In genomic region chr10:91249681-91250195, GRCm38 (mm10) we compare ENCODE assay signal across 10 mouse cellular contexts.
DNase-seq lines count a peak whose midpoint lies in the region; ATAC-seq and TF ChIP-seq lines count a peak whose summit lies in the region.
"Had no signal": no experiment of that assay in that cellular context is flagged by ENCODE, and none has a peak within 500 bp of the region (broad histone marks: within the 10 kb centered on the region; RNA-seq: fewer than 3 reads in every experiment).

No protein-coding gene starts in this region.

- H3K9me3 ChIP-seq in lung, embryonic 14.5 days (ENCODE audit: low read depth, low read length), result no peaks in the 10 kb centered on the region
- H3K9me3 ChIP-seq in forebrain, embryonic 15.5 days, result no peaks in the 10 kb centered on the region
- no peaks in the 10 kb centered on the region for H3K9me3 ChIP-seq in limb, embryonic 15.5 days
- H3K9me3 ChIP-seq: liver, embryonic 15.5 days had no signal

- no peak overlapping the region for H3K27ac ChIP-seq in lung, embryonic 14.5 days (ENCODE audit: low read depth)
- H3K27ac ChIP-seq in forebrain, embryonic 15.5 days (replicated peaks), result no peak overlapping the region
- no peak overlapping the region for H3K27ac ChIP-seq in limb, embryonic 15.5 days
- H3K27ac ChIP-seq: liver, embryonic 15.5 days had no signal

- peak overlapping the region; percentile 54 for H3K4me2 ChIP-seq in lung, embryonic 14.5 days
- H3K4me2 ChIP-seq in forebrain, embryonic 15.5 days (replicated peaks), result peak overlapping the region; percentile 32; the same call in 1 of the 2 replicates
- H3K4me2 ChIP-seq in limb, embryonic 15.5 days, result peak overlapping the region; percentile 42
- H3K4me2 ChIP-seq: liver, embryonic 15.5 days had no signal

- peak overlapping the region; percentile 9; the same call in 1 of the 2 replicates for H3K4me3 ChIP-seq in lung, embryonic 14.5 days (ENCODE audit: low read depth, low read length)
- H3K4me3 ChIP-seq in forebrain, embryonic 15.5 days, result no peak overlapping the region
- peak overlapping the region; percentile 29 for H3K4me3 ChIP-seq in limb, embryonic 15.5 days
- H3K4me3 ChIP-seq: liver, embryonic 15.5 days had no signal

- peak; percentile 17 to 40 for DNase-seq in heart, adult 18-20 months
- no peak for DNase-seq in heart, adult 8-10 months (ENCODE audit: low spot score)
- no peak for DNase-seq in lung, embryonic 14.5 days
- DNase-seq in lung, postnatal 14 days, result no peak
- no peak for DNase-seq in thymus, postnatal 25 days
- DNase-seq in cerebellum, postnatal 14 days, result no peak
- DNase-seq: kidney, adult 9 months had no signal

- no peaks in the 10 kb centered on the region for H3K36me3 ChIP-seq in lung, embryonic 14.5 days (ENCODE audit: insufficient read depth)
- H3K36me3 ChIP-seq in forebrain, embryonic 15.5 days, result no peaks in the 10 kb centered on the region
- H3K36me3 ChIP-seq in limb, embryonic 15.5 days, result no peaks in the 10 kb centered on the region
- H3K36me3 ChIP-seq: liver, embryonic 15.5 days had no signal

- WGBS in lung, embryonic 14.5 days, result 37% methylated on average over 18 of the region's 18 CpGs
- 40% methylated on average over 18 of the region's 18 CpGs for WGBS in forebrain, embryonic 15.5 days
- 28% methylated on average over 18 of the region's 18 CpGs for WGBS in limb, embryonic 15.5 days

- no peak for TF ChIP-seq CTCF in lung, embryonic 14.5 days (IDR thresholded peaks at IDR 0.05; ENCODE audit: low read depth)

- no peaks in the 10 kb centered on the region for H3K27me3 ChIP-seq in lung, embryonic 14.5 days (ENCODE audit: insufficient read depth, low read length)
- no peaks in the 10 kb centered on the region for H3K27me3 ChIP-seq in forebrain, embryonic 15.5 days
- no peaks in the 10 kb centered on the region for H3K27me3 ChIP-seq in limb, embryonic 15.5 days
- H3K27me3 ChIP-seq: liver, embryonic 15.5 days had no signal

- no peaks in the 10 kb centered on the region for H3K4me1 ChIP-seq in lung, embryonic 14.5 days (ENCODE audit: insufficient read depth)
- peaks cover 4% of the 10 kb centered on the region; the same call in 1 of the 2 replicates for H3K4me1 ChIP-seq in forebrain, embryonic 15.5 days
- H3K4me1 ChIP-seq in limb, embryonic 15.5 days, result peaks cover 2% of the 10 kb centered on the region; the same call in 1 of the 2 replicates
- H3K4me1 ChIP-seq: liver, embryonic 15.5 days had no signal

- ATAC-seq in lung, embryonic 14.5 days (ENCODE audit: insufficient read depth), result no peak
- no peak for ATAC-seq in forebrain, embryonic 15.5 days (replicated peaks)
- no peak for ATAC-seq in limb, embryonic 15.5 days (ENCODE audit: insufficient number of reproducible peaks, low FRiP score, low TSS enrichment, low read depth)

- H3K9ac ChIP-seq in lung, embryonic 14.5 days, result peak overlapping the region; percentile 20; the same call in 1 of the 2 replicates
- no peak overlapping the region for H3K9ac ChIP-seq in forebrain, embryonic 15.5 days (replicated peaks)
- H3K9ac ChIP-seq in limb, embryonic 15.5 days, result no peak overlapping the region
- H3K9ac ChIP-seq: liver, embryonic 15.5 days had no signal

Comparison
In these comparisons a context has a peak if more than half of its experiments do, and no peak if none do; other contexts are left out.
1. DNase-seq: peak in heart, adult 18-20 months (2 of 2); none in heart, adult 8-10 months (single experiment), lung, embryonic 14.5 days (single experiment), lung, postnatal 14 days (single experiment), thymus, postnatal 25 days (single experiment) and cerebellum, postnatal 14 days (0 of 2).
2. Peak in every context shown above with its lines, with median percentiles within 50 percentile points of each other: H3K4me2 ChIP-seq.